Mouse (Mus musculus) cerebellum, adult 2 months (tissue): ENCODE data around the gene Zfp111.

Experiments
- CTCF ChIP-seq: fragments of 200-500 bp; IDR thresholded peaks from 2 replicates; pipeline ENCODE4 v1.5.1; 2011; ENCODE audit warnings: low read depth, mild to moderate bottlenecking, control low read depth, low read length, moderate library complexity, borderline replicate concordance; ENCODE audit not compliant: insufficient read depth
- POLR2A ChIP-seq: fragments of 200-500 bp; IDR thresholded peaks from 2 replicates; pipeline ENCODE4 v1.6.1; 2011; ENCODE audit warnings: low read length, control low read depth, borderline replicate concordance; ENCODE audit not compliant: insufficient read depth

- TF ChIP-seq CTCF (no peak), POLR2A (no peak)
Observed at GRCm38 (mm10) chr7:24188901-24189570, 22.2 kb downstream of the Zfp111 start.
